Mouse (Mus musculus): ENCODE measurements around the gene Amd1. TPM values are rescaled to one million over a fixed set of nuclear protein-coding genes. Genes with fewer than 3 reads are reported as not detected.

Amd1 gene
- total RNA-seq (2017): 202 and 215 TPM in 2 replicates

DNA sequence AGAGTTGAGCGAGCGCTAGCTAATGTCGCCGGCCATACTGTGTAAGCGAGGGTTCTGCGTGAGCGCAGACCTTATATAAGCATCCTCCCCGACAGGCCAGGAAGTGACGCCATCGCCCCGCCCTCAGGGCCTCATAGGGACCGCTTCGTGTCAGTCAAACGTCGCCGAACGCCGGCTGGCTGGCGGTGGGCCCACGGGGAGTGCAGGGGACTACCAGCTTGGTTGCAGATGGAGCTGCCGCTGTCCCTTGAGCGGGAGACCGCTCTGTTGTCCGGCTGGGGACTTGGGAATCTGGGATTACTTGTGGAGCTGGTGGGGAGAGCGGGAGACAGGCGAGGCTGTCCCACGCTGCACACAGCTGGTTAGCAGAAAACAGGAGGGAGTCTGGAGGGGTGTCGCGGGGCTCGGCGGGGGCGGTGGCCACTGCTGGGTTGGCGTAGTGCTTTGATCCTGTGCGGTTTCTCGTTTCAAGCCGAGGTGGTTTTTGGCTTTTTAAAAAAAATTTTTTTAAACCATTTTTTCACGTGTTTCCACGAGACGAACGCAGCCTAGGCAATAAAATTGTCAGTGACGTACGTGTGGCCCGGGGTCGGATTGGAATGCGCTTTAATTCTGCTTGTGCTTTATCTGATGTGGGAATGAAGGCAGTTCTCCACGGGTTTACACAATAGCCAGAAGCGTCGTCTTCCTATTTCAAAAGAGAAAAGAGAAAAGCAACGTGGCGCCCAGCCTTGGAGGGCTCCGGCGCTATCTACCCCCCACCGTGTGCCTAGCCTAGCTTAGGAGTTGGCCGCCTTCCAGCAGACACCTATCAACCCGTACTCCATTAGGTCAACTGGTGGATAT lies at the start of gene Amd1:
TSS of gene Amd1 (minus strand) at position 47 of the 846 bp plus-strand sequence.
- ATAC-seq (replicated peaks; ENCODE audit: low read depth, poor library complexity, severe bottlenecking): peak; percentile 94

DNA sequence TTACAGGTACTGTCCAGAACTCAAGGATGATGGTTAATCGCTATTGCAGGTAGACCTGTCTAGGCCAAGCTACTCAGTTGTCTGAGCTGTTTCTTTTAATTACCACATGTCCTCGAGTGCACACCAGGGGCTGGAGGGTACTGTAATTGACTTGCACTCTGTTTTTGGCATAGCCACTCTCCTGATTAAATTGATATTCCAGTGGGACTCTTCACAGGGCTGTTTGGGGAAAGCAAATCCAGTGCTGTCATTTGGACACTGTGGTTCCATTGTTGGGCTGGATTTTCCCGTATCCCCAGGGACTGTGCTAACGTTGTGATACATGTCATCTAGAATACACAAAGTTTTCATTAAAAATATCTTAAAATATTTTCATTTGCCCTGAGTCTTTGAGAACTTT lies 49.2 kb upstream of the Amd1 start:
- no peak for ATAC-seq (replicated peaks; ENCODE audit: low read depth, poor library complexity, severe bottlenecking)

DNA sequence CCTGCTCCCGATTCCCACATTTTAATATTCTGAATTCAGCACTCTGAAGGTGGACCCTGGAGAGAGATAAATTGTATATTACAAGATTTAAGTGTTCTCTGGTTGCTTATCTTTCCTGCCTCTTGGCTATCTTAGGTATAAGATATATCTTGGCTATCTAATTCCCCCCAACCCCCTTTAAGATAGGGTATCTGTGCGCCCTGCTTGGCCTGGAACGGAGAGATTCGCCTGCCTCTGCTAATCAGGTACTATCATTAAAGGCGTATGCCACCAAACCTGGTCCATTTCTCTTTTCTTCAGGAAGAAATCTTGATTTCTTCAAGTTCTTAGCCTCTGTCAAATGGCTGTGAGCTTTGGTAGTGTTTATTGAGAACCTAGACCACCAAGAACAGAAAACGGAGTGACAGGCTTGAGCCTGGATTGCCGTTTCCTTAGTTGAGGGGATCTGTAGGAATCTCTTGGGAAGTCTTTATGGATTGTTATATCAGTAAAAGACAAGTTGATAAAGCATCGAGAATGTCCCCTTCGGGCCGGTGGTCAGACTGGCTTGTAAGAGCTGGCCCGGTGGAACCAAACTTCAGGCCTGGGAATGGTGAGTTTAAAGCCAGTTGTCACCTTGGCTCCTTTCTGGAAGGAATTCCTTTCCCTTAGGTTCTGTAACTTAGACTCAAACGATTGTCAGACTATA lies 48.4 kb upstream of the Amd1 start:
- no peak for ATAC-seq (replicated peaks; ENCODE audit: low read depth, poor library complexity, severe bottlenecking)

DNA sequence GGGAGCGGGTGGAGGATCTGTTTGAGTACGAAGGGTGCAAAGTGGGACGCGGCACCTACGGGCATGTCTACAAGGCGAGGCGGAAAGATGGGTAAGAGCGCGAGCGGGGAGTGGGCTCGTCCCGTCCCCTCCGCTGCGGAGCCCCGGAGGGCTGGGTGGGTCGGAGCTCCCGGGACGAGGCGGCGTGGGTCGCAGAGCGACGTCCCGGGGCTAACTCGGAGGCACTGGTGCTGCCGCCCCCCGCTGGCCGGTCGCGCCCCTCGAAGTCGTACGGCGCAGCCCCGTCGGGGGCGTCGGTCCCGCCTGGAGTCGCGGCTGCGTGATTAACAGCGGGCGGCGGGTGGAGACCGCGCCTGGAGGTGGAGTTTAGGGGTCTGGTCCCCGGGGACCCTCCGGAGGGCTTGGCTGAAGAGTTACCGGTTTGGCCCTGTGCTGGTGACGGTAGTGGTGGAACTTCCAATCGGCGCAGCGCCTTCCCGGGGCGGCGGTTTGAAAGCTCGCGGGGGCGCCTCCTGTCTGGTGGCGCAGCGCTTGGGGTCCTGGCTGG lies 47.7 kb upstream of the Amd1 start:
- ATAC-seq (replicated peaks; ENCODE audit: low read depth, poor library complexity, severe bottlenecking): peak; percentile 9

DNA sequence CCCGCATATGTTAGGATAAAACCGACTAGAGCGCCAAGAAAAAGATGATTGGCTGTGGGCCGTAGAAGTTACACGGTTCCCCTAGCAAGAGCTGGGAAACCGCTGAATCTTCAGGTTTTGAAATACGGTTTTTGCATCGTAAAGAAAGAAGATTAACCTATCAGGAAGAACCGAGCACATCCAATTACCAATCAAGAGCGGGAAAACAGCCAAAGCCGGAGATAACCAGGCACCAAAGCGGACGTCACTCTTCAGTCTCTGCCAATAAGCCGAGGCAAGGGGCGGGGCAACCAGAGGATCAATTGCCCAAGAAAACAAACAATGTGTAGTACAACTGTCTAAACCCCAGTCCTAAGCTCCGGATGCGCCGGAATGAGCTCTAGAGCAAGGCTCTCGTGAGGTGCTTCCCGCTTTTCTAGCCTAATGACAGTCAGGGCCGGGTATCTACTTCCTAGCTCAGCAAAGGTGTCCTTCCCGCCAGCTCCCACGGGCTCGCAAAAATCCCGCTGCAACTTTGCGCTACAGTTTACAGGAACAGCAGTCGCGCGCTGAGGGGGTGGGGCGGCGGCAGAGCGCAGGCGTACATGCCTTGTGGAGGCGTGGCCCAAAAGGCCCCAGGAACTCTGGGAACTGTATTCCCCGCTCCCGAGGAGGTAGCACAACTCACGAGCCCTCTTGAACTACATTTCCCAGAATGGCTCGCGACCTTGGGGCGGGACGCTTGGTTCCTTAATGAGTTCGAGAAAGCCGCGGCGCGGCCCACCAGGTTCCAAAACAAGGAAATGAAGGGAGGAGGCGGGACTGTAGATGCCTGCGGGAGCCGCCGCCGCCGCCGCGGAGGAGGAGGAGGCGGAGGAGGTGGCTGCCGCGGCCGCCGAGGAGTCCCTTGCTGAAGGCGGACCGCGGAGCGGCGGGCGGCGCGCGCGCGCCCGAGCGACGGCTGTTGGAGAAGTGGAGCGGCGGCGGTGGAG lies 46.9 kb upstream of the Amd1 start:
- peak; percentile 81 for ATAC-seq (replicated peaks; ENCODE audit: low read depth, poor library complexity, severe bottlenecking)

DNA sequence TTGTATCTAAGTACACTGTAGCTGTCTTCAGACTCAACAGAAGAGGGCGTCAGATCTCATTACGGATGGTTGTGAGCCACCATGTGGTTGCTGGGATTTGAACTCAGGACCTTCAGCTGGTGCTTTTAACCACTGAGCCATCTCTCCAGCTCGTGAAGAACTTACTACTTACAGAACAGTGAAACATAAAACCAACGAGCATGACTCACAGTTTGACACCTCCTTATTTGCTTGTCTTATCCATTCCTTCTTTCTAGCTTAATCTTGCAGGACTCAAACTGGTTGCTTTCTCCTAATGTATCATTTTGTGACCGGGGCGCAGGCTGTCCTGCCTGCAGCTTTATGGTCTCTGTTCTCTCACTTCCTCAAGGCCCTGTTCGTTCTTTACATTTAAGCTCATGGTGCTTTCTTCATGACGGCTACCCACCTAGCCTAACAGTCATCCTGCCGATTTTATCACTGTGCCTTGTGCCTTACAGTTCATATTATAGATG lies 45.5 kb upstream of the Amd1 start:
- ATAC-seq (replicated peaks; ENCODE audit: low read depth, poor library complexity, severe bottlenecking): no peak

DNA sequence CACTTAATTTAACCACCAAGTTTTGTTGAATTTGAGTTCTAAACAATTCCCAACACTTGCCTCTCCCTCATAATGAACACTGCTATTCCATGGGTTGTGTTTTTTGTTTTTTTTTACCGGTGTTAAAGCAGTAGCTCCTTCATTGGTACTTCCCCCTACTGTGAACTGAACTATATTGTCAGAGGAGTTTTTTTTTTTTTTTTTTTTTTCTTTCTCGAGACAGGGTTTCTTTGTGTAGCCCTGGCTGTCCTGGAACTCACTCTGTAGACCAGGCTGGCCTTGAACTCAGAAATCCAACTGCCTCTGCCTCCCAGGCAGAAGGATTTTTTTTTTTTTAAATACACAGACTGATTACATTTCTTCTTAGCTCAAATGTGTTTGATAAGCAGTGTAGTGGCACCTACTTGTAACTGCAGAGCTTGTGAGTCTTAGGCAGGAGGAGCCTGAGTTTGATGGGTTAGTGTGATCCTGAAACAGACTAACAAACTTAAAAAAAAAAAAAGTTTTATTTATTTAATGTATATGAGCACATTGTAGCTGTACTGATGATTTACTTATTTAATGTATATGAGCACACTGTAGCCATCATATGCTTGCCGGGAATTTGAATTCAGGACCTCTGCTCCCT lies 44.9 kb upstream of the Amd1 start:
- ATAC-seq (replicated peaks; ENCODE audit: low read depth, poor library complexity, severe bottlenecking): no peak

DNA sequence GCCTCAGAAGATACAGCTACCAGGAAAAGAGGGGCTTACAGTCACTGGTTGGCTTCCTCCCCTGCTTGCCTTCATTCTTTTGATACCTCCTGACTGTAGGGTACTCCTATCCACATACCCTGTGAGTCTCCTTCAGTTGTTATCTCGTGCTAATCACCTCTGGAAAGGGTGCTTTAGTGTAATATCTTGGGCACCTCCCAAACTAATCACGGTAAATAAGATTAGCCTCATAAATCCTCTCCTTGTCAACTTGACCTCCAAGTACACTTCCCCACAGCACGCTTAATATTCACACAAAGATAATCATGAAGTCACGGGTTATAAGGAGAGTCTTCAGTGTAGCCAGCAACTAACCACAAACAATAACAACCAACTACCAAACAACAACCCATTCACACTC lies 40.0 kb upstream of the Amd1 start:
- no peak for ATAC-seq (replicated peaks; ENCODE audit: low read depth, poor library complexity, severe bottlenecking)

DNA sequence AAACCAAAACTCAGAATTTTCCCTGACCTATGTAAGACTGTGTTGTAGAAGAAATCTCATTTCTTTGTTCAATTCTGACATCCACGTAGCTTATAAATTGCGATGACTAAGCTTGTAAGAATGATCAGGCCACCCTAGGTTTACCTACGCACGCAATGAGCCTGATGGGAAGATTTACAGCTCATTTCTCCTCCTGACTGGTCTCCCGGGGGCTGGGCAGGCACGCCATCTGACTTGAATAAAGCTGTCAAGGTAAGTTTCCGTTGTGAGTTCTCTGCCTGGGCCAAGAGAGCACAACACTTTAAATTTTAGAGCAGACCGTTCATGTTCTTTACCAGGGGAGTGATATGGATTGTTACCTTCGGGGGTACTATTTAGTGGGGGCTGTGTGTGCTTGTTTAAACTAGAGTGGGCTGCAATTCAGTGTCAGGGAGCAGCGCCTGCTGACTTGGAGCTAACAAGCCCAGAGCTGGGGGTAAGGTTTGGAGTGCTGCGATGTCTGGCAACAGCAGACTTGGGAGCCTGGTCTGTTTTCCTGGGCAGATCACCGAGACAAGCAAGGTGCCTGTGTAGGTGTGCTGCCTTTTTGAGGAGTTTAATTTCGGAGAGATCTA lies 37.5 kb upstream of the Amd1 start, which contains the start of gene Cdk19:
TSS of gene Cdk19 (plus strand) at position 214 of the 614 bp plus-strand sequence.
- ATAC-seq (replicated peaks; ENCODE audit: low read depth, poor library complexity, severe bottlenecking): no peak

DNA sequence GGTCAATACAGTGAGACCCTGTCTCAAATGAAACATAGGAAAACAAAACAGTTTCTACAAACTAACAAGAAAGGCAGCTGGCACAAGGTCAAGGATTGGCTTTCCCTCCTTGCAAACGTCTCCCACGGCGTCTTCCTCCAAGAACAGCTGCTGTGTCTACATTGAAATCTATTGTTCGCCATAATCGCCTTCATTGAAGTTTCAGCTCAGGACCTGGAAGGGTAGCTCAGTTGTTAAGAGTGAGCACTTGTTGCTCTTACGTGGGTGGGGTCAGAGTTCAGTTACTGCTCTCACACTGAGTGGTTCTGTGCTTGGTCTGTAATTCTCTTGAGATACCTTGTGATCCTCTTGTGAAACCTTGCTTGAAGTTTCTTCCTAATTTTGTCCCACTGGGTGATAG lies 30.9 kb upstream of the Amd1 start:
- no peak for ATAC-seq (replicated peaks; ENCODE audit: low read depth, poor library complexity, severe bottlenecking)

DNA sequence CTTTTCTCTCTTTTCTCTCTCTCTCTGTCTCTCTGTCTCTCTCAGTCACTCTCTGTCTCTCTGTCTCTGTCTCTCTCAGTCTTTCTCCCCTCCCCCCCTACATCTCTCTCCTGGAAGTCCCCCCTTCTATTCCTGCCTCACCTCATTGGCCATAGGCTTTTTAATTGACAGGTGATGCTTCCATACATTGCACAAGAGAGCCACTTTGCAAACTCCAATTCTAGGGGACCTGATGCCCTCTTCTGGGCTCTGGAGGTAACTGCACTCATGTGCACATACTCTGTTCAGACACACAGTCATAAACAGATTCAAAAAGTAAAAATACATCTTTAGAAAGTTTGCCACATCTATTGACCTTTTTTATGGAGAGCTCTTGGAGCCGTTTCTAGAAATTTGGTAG lies 28.3 kb upstream of the Amd1 start:
- no peak for ATAC-seq (replicated peaks; ENCODE audit: low read depth, poor library complexity, severe bottlenecking)

DNA sequence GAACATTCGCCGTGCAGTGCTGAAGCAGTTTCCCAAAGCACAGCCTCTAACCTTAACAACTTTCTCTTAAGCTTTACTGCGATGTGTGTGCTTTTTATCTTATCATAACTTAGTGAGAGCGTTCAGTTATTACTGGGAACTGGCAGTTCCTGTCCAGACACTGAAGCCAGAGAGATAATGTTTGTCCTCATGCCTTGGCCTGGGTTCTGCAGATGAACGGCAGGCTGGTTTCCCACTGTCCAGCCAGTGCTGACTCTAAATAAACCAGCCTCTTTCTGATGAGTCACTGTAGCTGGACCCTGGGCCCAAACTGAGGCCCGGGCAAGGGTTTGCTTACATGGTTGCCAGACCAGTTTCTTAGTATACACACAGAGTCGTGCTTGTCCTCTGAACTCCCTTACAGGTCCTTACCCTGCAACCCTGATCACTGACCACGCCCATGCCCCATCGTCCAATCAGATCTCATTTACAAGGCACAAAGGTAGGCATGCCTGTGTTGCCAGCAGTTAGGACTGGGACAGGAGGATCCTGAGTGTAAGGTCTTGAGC lies 26.1 kb upstream of the Amd1 start:
- peak; percentile 73 for ATAC-seq (replicated peaks; ENCODE audit: low read depth, poor library complexity, severe bottlenecking)

DNA sequence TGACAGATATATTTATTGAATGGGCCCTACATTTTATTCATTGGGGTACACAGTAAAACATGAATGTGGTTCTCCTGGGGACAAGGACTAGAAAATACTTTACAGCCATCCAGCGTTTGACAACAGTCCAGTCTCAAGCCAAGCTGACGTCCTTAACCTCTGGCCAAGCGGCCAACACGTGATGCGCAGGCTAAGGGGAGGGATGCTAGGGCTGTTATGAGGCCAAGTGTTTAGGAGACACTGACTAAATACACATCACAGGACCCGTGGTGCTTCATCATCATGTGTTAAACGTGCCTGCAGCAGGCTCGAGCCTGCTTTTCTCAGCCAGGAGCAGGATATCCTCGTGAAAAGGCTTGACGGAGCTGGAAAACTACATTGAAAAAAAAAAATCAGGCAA lies 18.3 kb upstream of the Amd1 start:
- no peak for ATAC-seq (replicated peaks; ENCODE audit: low read depth, poor library complexity, severe bottlenecking)

DNA sequence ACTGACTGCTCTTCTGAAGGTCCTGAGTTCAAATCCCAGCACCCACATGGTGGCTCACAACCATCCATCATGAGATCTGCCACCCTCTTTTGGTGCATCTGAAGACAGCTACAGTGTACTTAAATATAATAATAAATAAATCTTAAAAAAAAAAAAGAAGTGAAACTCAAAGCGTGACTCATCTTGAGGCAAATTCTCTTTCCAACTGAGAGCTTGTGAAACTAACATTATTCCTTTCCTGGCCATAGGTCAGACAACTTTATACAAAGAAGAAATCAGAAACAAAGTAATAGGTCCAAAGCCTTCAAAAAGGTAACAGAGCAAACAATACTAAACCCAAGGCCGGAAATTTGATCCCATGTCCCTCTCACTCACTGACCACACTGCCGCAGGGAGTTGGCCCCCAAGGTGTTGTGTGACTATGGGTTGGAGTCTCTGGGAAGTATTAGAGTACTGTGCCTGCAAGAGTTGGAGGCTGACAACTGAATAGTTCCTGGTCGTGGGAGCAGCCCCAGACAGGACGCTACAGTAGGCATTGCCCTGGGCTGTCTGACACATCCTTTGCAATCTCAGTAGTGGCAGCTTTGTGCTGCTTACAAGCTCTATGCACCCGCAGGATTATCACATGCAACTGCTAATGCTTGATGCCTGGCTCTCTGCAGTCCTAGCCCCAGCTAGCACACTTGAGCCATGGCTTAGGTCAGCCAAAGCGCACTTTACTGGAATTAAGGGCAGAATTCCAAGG lies 15.0 kb upstream of the Amd1 start:
- peak; percentile 56 for ATAC-seq (replicated peaks; ENCODE audit: low read depth, poor library complexity, severe bottlenecking)

DNA sequence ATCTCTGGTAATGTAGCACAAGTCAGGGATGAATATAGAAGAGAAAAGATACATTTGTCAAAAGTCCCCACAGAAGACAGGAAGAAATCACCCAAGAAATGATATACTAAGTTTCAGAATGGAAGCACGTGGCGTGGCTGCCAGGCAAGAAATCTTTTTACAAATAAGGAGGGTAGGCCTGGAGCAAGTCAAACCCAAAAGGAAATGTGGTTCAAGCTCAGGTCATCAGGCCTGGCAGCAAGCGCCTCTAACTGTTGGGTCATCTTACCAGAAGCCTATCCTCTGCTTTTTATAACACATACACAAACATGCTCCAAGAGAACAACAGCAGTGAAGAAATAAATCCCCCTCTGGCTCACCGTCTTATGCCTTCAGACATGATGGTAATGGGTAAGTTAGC lies 10.8 kb upstream of the Amd1 start:
- ATAC-seq (replicated peaks; ENCODE audit: low read depth, poor library complexity, severe bottlenecking): no peak

DNA sequence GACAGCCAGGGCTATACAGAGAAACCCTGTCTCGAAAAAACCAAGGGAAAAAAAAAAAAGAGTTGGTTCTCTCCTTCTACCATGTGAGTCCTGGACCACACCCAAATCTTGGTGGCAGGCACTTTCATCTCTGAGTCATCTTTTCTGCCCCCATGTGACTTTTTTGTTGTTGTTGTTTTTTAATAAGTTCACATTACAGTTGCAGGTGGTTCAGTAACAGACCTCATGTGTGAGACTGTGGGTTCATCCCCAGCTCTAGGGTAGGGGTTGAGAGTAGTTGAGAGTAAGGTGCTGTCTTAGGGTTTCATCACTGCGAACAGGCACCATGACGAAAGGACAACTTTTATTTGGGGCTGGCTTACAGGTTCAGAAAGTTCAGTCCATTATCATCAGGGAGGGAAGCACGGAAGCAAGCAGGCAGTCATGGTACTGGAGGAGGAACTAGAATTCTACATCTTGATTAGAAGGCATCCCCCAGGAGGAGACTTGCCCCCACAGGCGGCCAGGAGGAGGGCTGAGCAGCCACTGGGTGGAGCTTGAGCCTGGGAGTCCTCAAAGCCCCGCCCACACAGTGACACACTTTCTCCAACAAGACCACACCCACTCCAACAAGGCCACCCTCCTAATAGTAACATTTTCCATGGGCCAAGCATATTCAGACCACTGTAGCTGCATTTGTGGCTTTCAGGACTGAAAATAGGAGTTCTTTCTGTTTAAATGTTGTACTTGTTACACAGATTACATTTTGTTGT lies 8.1 kb upstream of the Amd1 start:
- ATAC-seq (replicated peaks; ENCODE audit: low read depth, poor library complexity, severe bottlenecking): peak; percentile 96

DNA sequence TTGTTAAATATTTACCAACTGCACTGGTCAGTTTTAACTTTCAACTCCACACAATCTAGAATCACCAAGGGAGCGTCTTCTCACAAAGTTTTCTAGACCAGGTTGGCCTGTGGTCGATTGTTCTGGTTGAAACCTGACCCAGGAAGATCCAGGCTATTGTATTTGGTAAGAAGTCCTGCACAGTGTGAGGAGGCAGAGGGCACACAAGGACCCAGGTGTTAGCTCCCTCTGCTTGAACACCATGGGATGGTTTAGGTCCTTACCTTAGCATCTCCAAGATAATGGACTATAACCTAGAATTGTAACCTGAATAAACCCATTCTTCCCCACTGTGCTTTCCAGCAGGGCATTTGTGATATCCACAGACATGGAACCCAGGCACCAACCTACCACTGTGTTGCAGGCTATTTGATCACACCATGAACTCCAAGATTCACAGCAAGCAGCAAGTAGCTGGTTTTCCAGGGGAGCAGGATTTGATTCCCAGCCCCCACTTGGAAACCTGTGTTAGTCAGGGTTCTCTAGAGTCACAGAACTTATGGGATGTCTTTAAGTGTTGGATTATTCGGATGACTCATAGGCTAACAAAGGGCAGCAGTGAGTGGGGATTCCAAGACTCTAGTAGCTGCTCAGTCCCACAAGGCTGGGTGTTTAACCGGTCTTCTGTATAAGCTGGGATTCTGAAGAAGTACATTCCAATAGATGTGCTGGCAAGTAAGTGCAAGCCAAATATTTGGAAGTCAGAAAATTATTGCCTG lies 6.0 kb upstream of the Amd1 start:
- ATAC-seq (replicated peaks; ENCODE audit: low read depth, poor library complexity, severe bottlenecking): no peak

Measured in common myeloid progenitor, adult 5-6 weeks (primary cell).